Mouse (Mus musculus) liver, adult (tissue): ENCODE results near the gene Ptgdr.

Source experiments
- GATA4 ChIP-seq: IDR thresholded peaks from 2 replicates; pipeline ENCODE4 v1.6.1; 2014; ENCODE audit warnings: mild to moderate bottlenecking, low read length; ENCODE audit not compliant: insufficient replicate concordance

The Ptgdr gene

DNA sequence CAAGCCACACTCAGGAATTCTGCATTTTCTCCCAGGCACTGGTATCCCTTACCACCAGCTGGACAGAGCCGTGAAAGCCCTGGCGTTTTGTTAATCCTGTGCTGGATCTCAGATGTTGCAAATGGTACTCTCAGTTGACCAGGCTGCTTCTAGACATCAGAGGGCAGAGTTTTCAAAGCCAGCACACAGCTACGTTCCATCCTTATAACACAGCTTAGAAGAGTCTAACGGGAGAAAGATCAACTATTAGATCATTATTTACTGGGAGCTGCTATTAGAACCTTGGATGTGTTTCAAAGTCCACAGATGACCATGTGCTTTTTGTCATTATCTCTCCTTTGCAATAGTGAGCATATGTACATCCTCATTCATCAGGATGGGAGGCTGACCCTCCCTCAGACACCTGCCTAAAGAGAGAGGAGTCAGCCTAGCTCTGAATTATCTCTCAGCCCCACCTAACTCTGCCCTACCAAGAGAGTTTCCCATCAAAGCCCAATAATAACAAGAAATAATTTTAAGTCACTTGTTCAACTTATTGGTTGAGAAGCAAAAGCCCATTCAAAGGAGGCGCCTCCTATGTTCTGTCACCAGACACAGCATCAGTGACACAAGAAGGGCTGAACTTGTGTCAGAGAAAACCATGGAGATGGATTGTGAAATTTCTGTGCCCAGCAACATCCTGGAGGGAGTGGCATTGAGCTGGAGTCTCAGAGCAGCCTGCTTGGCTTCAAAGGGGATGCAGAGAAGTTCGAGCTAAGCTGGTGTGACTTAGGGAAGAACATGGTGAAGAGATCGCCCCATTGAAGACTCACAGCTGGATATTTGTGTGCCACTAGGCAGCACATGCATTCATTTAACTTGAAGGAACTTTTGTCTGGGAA lies 37.8 kb downstream of the Ptgdr start:
- TF ChIP-seq GATA4 = no peak
